ENCODE assay signal across 9 mouse cellular contexts in genomic region chr6:101197642-101198041, GRCm38 (mm10).
DNase-seq lines count a peak whose midpoint lies in the region; ATAC-seq and TF ChIP-seq lines count a peak whose summit lies in the region.
"Had no signal": no experiment of that assay in that cellular context is flagged by ENCODE, and none has a peak within 500 bp of the region (broad histone marks: within the 10 kb centered on the region; RNA-seq: fewer than 3 reads in every experiment).

No protein-coding gene starts in this region.

- DNase-seq in ES-E14 (ENCODE audit: low read depth, low spot score) = peak; percentile 54
- DNase-seq in adrenal gland, adult (ENCODE audit: inconsistent age in 2 of 2, low spot score in 1 of 2) = peak; percentile 64 to 89
- peak; percentile 70 for DNase-seq in gastrocnemius, postnatal 10 days
- DNase-seq in kidney, postnatal 4 days = peak; percentile 85 to 88
- DNase-seq in lung, embryonic 14.5 days = peak; percentile 92
- DNase-seq in retina, embryonic 14.5 days (ENCODE audit: low spot score) = peak; percentile 85
- DNase-seq: liver, embryonic 13.5 days had no signal

- peaks cover 0 to 4% of the 10 kb centered on the region in 2 experiments; a peak in 1 of 4 replicates for H3K4me1 ChIP-seq in ES-E14 (ENCODE audit: control insufficient read depth in 2 of 2, insufficient read depth in 2 of 2, low read length in 2 of 2, poor library complexity in 1 of 2)
- peaks cover 10% of the 10 kb centered on the region for H3K4me1 ChIP-seq in lung, embryonic 14.5 days (ENCODE audit: insufficient read depth)
- H3K4me1 ChIP-seq: liver, embryonic 13.5 days had no signal

- TF ChIP-seq CTCF in lung, embryonic 14.5 days (IDR thresholded peaks at IDR 0.05; ENCODE audit: low read depth) = peak; percentile 87

- no peak overlapping the region for H3K9ac ChIP-seq in ES-E14 (ENCODE audit: insufficient read depth, low read depth, low read length, poor library complexity, severe bottlenecking)
- no peak overlapping the region for H3K9ac ChIP-seq in lung, embryonic 14.5 days
- H3K9ac ChIP-seq: liver, embryonic 13.5 days had no signal

- no peak overlapping the region for H3K27ac ChIP-seq in ES-E14 (ENCODE audit: insufficient read depth, low read depth, low read length, poor library complexity, severe bottlenecking)
- H3K27ac ChIP-seq in lung, embryonic 14.5 days (ENCODE audit: low read depth) = no peak overlapping the region
- H3K27ac ChIP-seq: liver, embryonic 13.5 days had no signal

- in situ Hi-C loops in ES-E14 (cut with MboI; ENCODE audit: low sequenced_read_pairs in 2 of 2, unreplicated experiment in 2 of 2) = no loop called here

- no peaks in the 10 kb centered on the region for H3K9me3 ChIP-seq in ES-E14 (ENCODE audit: control insufficient read depth, insufficient read depth, low read depth, low read length)
- no peaks in the 10 kb centered on the region for H3K9me3 ChIP-seq in lung, embryonic 14.5 days (ENCODE audit: low read depth, low read length)
- H3K9me3 ChIP-seq: liver, embryonic 13.5 days had no signal

- no peaks in the 10 kb centered on the region for H3K36me3 ChIP-seq in ES-E14 (ENCODE audit: control insufficient read depth, insufficient read depth, low read length, poor library complexity, severe bottlenecking)
- H3K36me3 ChIP-seq in lung, embryonic 14.5 days (ENCODE audit: insufficient read depth) = no peaks in the 10 kb centered on the region
- H3K36me3 ChIP-seq: liver, embryonic 13.5 days had no signal

- no peak overlapping the region for H3K4me3 ChIP-seq in ES-E14 (ENCODE audit: insufficient read depth in 1 of 2, low read depth in 1 of 2, low read length in 2 of 2, poor library complexity in 1 of 2, severe bottlenecking in 1 of 2)
- H3K4me3 ChIP-seq in lung, embryonic 14.5 days (ENCODE audit: low read depth, low read length) = no peak overlapping the region
- H3K4me3 ChIP-seq: liver, embryonic 13.5 days had no signal

- peak; percentile 85 for ATAC-seq in common myeloid progenitor, adult 5-6 weeks (replicated peaks; ENCODE audit: low read depth, poor library complexity, severe bottlenecking)
- no peak for ATAC-seq in lung, embryonic 14.5 days (ENCODE audit: insufficient read depth)
- no peak for ATAC-seq in monocyte, adult 5-6 weeks (replicated peaks; ENCODE audit: insufficient number of reproducible peaks, low FRiP score, low TSS enrichment, poor library complexity, severe bottlenecking)

- 10% methylated on average over 5 of the region's 5 CpGs for WGBS in lung, embryonic 14.5 days

- no peaks in the 10 kb centered on the region for H3K27me3 ChIP-seq in lung, embryonic 14.5 days (ENCODE audit: insufficient read depth, low read length)

- no peak overlapping the region; the same call in 1 of the 2 replicates for H3K4me2 ChIP-seq in lung, embryonic 14.5 days
- H3K4me2 ChIP-seq: liver, embryonic 13.5 days had no signal

TF ChIP-seq in ES-E14, 5 proteins besides CTCF, POLR2A, EP300 and RAD21:
- peak; percentile 57; the same call in 1 of the 2 replicates for TF ChIP-seq ZC3H11A (IDR thresholded peaks at IDR 0.05; ENCODE audit: borderline replicate concordance, low read depth, low read length)
- TF ChIP-seq HCFC1 (IDR thresholded peaks at IDR 0.05; ENCODE audit: borderline replicate concordance, insufficient read depth, low read length) = no peak
- no peak for TF ChIP-seq CHD2 (IDR thresholded peaks at IDR 0.05; ENCODE audit: low read depth, low read length)
- TF ChIP-seq ZNF384 (IDR thresholded peaks at IDR 0.05; ENCODE audit: low read depth, low read length) = no peak
- no peak for TF ChIP-seq MAFK (IDR thresholded peaks at IDR 0.05; ENCODE audit: insufficient read depth, low read depth, low read length)
